Mouse (Mus musculus) olfactory bulb, adult 2 months (tissue): ENCODE results near the gene Zdhhc14. TPM values are rescaled to one million over a fixed set of nuclear protein-coding genes. Genes with fewer than 3 reads are reported as not detected.

Experiments
- H3K27ac ChIP-seq: fragments of 200-500 bp; 2 replicates; pipeline ENCODE4 v1.5.1; 2012; ENCODE audit warnings: low read depth, low read length; ENCODE audit not compliant: insufficient read depth
- H3K4me1 ChIP-seq: fragments of 200-500 bp; 2 replicates; pipeline ENCODE4 v1.6.1; 2012; ENCODE audit warnings: low read length; ENCODE audit not compliant: control insufficient read depth, insufficient read depth
- H3K4me3 ChIP-seq: fragments of 200-500 bp; 2 replicates; pipeline ENCODE4 v1.5.1; 2012; ENCODE audit warnings: mild to moderate bottlenecking, low read depth, low read length, moderate library complexity; ENCODE audit not compliant: insufficient read depth
- CTCF ChIP-seq: fragments of 200-500 bp; IDR thresholded peaks from 2 replicates; pipeline ENCODE4 v1.5.1; 2012; ENCODE audit warnings: low read depth, mild to moderate bottlenecking, low read length, moderate library complexity; ENCODE audit not compliant: insufficient read depth
- POLR2A ChIP-seq: fragments of 200-500 bp; IDR thresholded peaks from 2 replicates; pipeline ENCODE4 v1.6.1; 2012; ENCODE audit warnings: mild to moderate bottlenecking, low read depth, low read length, moderate library complexity; ENCODE audit not compliant: insufficient read depth
- WGBS: fragments of 180-500 bp; shearing (Covaris S2); methylation state at CpG from one replicate; pipeline ENCODE4 v1.1.7; 2018; 5-methylcytosine and 5-hydroxymethylcytosine counted together
- polyA plus RNA-seq: library from polyadenylated mRNA; stranded (reverse); fragments of >200 nt; gene quantifications from 2 replicates; pipeline ENCODE4 v1.2.4, GENCODE M21; 2012; ENCODE audit warnings: low replicate concordance; ENCODE audit not compliant: missing spikeins, insufficient read depth, insufficient read length

The Zdhhc14 gene
- polyA plus RNA-seq, 1 experiment = not detected

GRCm38 (mm10) chr17:5668981-5669380 is 176.6 kb downstream of the Zdhhc14 start:
- no peak overlapping the region for H3K4me3 ChIP-seq
- TF ChIP-seq POLR2A (no peak), CTCF (no peak)
- 45% methylated on average over 7 of the region's 7 CpGs for WGBS
- H3K27ac ChIP-seq = no peak overlapping the region
- H3K4me1 ChIP-seq = no peaks in the 10 kb centered on the region

- no peak overlapping the region for H3K4me3 ChIP-seq
- no peak for TF ChIP-seq POLR2A
- no peak for TF ChIP-seq CTCF
- 78% methylated on average over 8 of the region's 8 CpGs for WGBS
- no peak overlapping the region for H3K27ac ChIP-seq
- peaks cover 6% of the 10 kb centered on the region; the same call in 1 of the 2 replicates for H3K4me1 ChIP-seq
Measured at GRCm38 (mm10) chr17:5675951-5676350, 183.6 kb downstream of the Zdhhc14 start.

- no peak overlapping the region for H3K27ac ChIP-seq
- peaks cover 6% of the 10 kb centered on the region; the same call in 1 of the 2 replicates for H3K4me1 ChIP-seq
- 76% methylated on average over 1 of the region's 1 CpGs for WGBS
- no peak overlapping the region for H3K4me3 ChIP-seq
- no peak for TF ChIP-seq POLR2A
- TF ChIP-seq CTCF = no peak
Measured at GRCm38 (mm10) chr17:5679315-5679714, 187.0 kb downstream of the Zdhhc14 start.

GRCm38 (mm10) chr17:5685324-5685723 is 193.0 kb downstream of the Zdhhc14 start:
- no peak overlapping the region for H3K4me3 ChIP-seq
- no peak overlapping the region for H3K27ac ChIP-seq
- H3K4me1 ChIP-seq = peaks cover 10% of the 10 kb centered on the region
- WGBS = 97% methylated on average over 7 of the region's 7 CpGs
- TF ChIP-seq POLR2A = no peak
- no peak for TF ChIP-seq CTCF

GRCm38 (mm10) chr17:5687810-5688209 is 195.5 kb downstream of the Zdhhc14 start:
- WGBS = 91% methylated on average over 4 of the region's 4 CpGs
- H3K27ac ChIP-seq = no peak overlapping the region
- no peak for TF ChIP-seq POLR2A
- no peak for TF ChIP-seq CTCF
- peaks cover 8% of the 10 kb centered on the region for H3K4me1 ChIP-seq
- H3K4me3 ChIP-seq = no peak overlapping the region

GRCm38 (mm10) chr17:5688222-5688621 is 195.9 kb downstream of the Zdhhc14 start:
- TF ChIP-seq CTCF = no peak
- no peak for TF ChIP-seq POLR2A
- H3K4me1 ChIP-seq = peaks cover 8% of the 10 kb centered on the region
- WGBS = 85% methylated on average over 2 of the region's 2 CpGs
- H3K27ac ChIP-seq = no peak overlapping the region
- H3K4me3 ChIP-seq = no peak overlapping the region

- Histone ChIP-seq H3K4me1 (peaks cover 8% of the 10 kb centered on the region), H3K4me3 (no peak overlapping the region), H3K27ac (no peak overlapping the region)
- no peak for TF ChIP-seq POLR2A
- TF ChIP-seq CTCF = no peak
Measured at GRCm38 (mm10) chr17:5688669-5689068, 196.3 kb downstream of the Zdhhc14 start.

GRCm38 (mm10) chr17:5690746-5691535 is 198.6 kb downstream of the Zdhhc14 start:
- Histone ChIP-seq H3K27ac (no peak overlapping the region), H3K4me3 (no peak overlapping the region), H3K4me1 (peaks cover 10% of the 10 kb centered on the region)
- WGBS = 71% methylated on average over 8 of the region's 8 CpGs
- TF ChIP-seq POLR2A (no peak), CTCF (no peak)

- Histone ChIP-seq H3K27ac (no peak overlapping the region), H3K4me1 (peaks cover 9% of the 10 kb centered on the region), H3K4me3 (no peak overlapping the region)
- 56% methylated on average over 3 of the region's 3 CpGs for WGBS
- TF ChIP-seq CTCF (no peak), POLR2A (no peak)
Measured at GRCm38 (mm10) chr17:5692661-5693060, 200.3 kb downstream of the Zdhhc14 start.

- H3K4me1 ChIP-seq = peaks cover 5% of the 10 kb centered on the region; the same call in 1 of the 2 replicates
- 68% methylated on average over 7 of the region's 7 CpGs for WGBS
- TF ChIP-seq CTCF (no peak), POLR2A (no peak)
- H3K4me3 ChIP-seq = no peak overlapping the region
- no peak overlapping the region for H3K27ac ChIP-seq
Measured at GRCm38 (mm10) chr17:5693256-5693655, 200.9 kb downstream of the Zdhhc14 start.
